Mouse (Mus musculus): ENCODE data around the gene Slc36a2. TPM values are rescaled to one million over a fixed set of nuclear protein-coding genes. Genes with fewer than 3 reads are reported as not detected.

Slc36a2 gene
- polyA plus RNA-seq, 1 experiment from 2014 or later, result 0.10 TPM

- no peaks in the 10 kb centered on the region for H3K27me3 ChIP-seq (ENCODE audit: control insufficient read depth, insufficient read depth, low read length)
- 71% methylated on average over 8 of the region's 8 CpGs for WGBS
These were observed 13.0 kb upstream of the Slc36a2 start for GRCm38 (mm10) chr11:55197740-55198510.

GRCm38 (mm10) chr11:55197086-55197485 is 12.2 kb upstream of the Slc36a2 start:
- WGBS, result 47% methylated on average over 6 of the region's 6 CpGs
- no peaks in the 10 kb centered on the region for H3K4me1 ChIP-seq (replicated peaks; ENCODE audit: control insufficient read depth, insufficient read depth)

More at GRCm38 (mm10) chr11:55197740-55198510, 13.0 kb upstream of the Slc36a2 start:
- DNase-seq (ENCODE audit: low spot score), result no peak
- H3K36me3 ChIP-seq (ENCODE audit: control insufficient read depth, insufficient read depth, low read length), result no peaks in the 10 kb centered on the region
- H3K27ac ChIP-seq (replicated peaks), result no peak overlapping the region
- no peak overlapping the region for H3K4me2 ChIP-seq (replicated peaks; ENCODE audit: low read depth)
- ATAC-seq (ENCODE audit: low FRiP score, low TSS enrichment), result no peak
- H3K4me1 ChIP-seq (replicated peaks; ENCODE audit: control insufficient read depth, insufficient read depth), result no peaks in the 10 kb centered on the region
- no peaks in the 10 kb centered on the region for H3K9me3 ChIP-seq (ENCODE audit: control insufficient read depth, low read length)
- no peak overlapping the region for H3K9ac ChIP-seq (ENCODE audit: low read length)
- no peak overlapping the region for H3K4me3 ChIP-seq (ENCODE audit: low read depth, low read length)
- no peak for TF ChIP-seq EP300 (optimal IDR thresholded peaks at IDR 0.05)
- TF ChIP-seq CTCF (IDR thresholded peaks at IDR 0.05; ENCODE audit: low read depth), result no peak

GRCm38 (mm10) chr11:55190216-55190615 is 5.3 kb upstream of the Slc36a2 start:
- H3K36me3 ChIP-seq (ENCODE audit: control insufficient read depth, insufficient read depth, low read length), result no peaks in the 10 kb centered on the region
- no peaks in the 10 kb centered on the region for H3K27me3 ChIP-seq (ENCODE audit: control insufficient read depth, insufficient read depth, low read length)
- H3K27ac ChIP-seq (replicated peaks), result no peak overlapping the region
- H3K4me1 ChIP-seq (replicated peaks; ENCODE audit: control insufficient read depth, insufficient read depth), result no peaks in the 10 kb centered on the region
- no peak for DNase-seq (ENCODE audit: low spot score)
- TF ChIP-seq EP300 (optimal IDR thresholded peaks at IDR 0.05) (no peak), CTCF (IDR thresholded peaks at IDR 0.05; ENCODE audit: low read depth) (no peak)
- H3K9me3 ChIP-seq (ENCODE audit: control insufficient read depth, low read length), result no peaks in the 10 kb centered on the region
- no peak overlapping the region for H3K4me2 ChIP-seq (replicated peaks; ENCODE audit: low read depth)
- WGBS, result 74% methylated on average over 3 of the region's 3 CpGs
- ATAC-seq (ENCODE audit: low FRiP score, low TSS enrichment), result no peak
- no peak overlapping the region for H3K9ac ChIP-seq (ENCODE audit: low read length)
- no peak overlapping the region for H3K4me3 ChIP-seq (ENCODE audit: low read depth, low read length)

More at GRCm38 (mm10) chr11:55197086-55197485, 12.2 kb upstream of the Slc36a2 start:
- TF ChIP-seq EP300 (optimal IDR thresholded peaks at IDR 0.05), result no peak
- TF ChIP-seq CTCF (IDR thresholded peaks at IDR 0.05; ENCODE audit: low read depth), result no peak
- H3K27me3 ChIP-seq (ENCODE audit: control insufficient read depth, insufficient read depth, low read length), result no peaks in the 10 kb centered on the region
- no peak overlapping the region for H3K9ac ChIP-seq (ENCODE audit: low read length)
- no peak overlapping the region for H3K27ac ChIP-seq (replicated peaks)
- H3K4me2 ChIP-seq (replicated peaks; ENCODE audit: low read depth), result no peak overlapping the region
- no peak for DNase-seq (ENCODE audit: low spot score)
- H3K9me3 ChIP-seq (ENCODE audit: control insufficient read depth, low read length), result no peaks in the 10 kb centered on the region
- no peak overlapping the region for H3K4me3 ChIP-seq (ENCODE audit: low read depth, low read length)
- no peaks in the 10 kb centered on the region for H3K36me3 ChIP-seq (ENCODE audit: control insufficient read depth, insufficient read depth, low read length)
- no peak for ATAC-seq (ENCODE audit: low FRiP score, low TSS enrichment)

- Histone ChIP-seq H3K4me3 (ENCODE audit: low read depth, low read length) (no peak overlapping the region), H3K9ac (ENCODE audit: low read length) (no peak overlapping the region), H3K4me1 (replicated peaks; ENCODE audit: control insufficient read depth, insufficient read depth) (no peaks in the 10 kb centered on the region), H3K9me3 (ENCODE audit: control insufficient read depth, low read length) (no peaks in the 10 kb centered on the region), H3K36me3 (ENCODE audit: control insufficient read depth, insufficient read depth, low read length) (no peaks in the 10 kb centered on the region), H3K4me2 (replicated peaks; ENCODE audit: low read depth) (no peak overlapping the region), H3K27me3 (ENCODE audit: control insufficient read depth, insufficient read depth, low read length) (no peaks in the 10 kb centered on the region), H3K27ac (replicated peaks) (no peak overlapping the region)
- TF ChIP-seq EP300 (optimal IDR thresholded peaks at IDR 0.05) (no peak), CTCF (IDR thresholded peaks at IDR 0.05; ENCODE audit: low read depth) (no peak)
- ATAC-seq (ENCODE audit: low FRiP score, low TSS enrichment) (no peak), DNase-seq (ENCODE audit: low spot score) (no peak)
- 88% methylated on average over 6 of the region's 6 CpGs for WGBS
These were observed 2.9 kb upstream of the Slc36a2 start for GRCm38 (mm10) chr11:55187777-55188176.

- Histone ChIP-seq H3K4me3 (ENCODE audit: low read depth, low read length) (no peak overlapping the region), H3K27me3 (ENCODE audit: control insufficient read depth, insufficient read depth, low read length) (no peaks in the 10 kb centered on the region), H3K27ac (replicated peaks) (no peak overlapping the region), H3K4me2 (replicated peaks; ENCODE audit: low read depth) (no peak overlapping the region), H3K9ac (ENCODE audit: low read length) (no peak overlapping the region), H3K4me1 (replicated peaks; ENCODE audit: control insufficient read depth, insufficient read depth) (no peaks in the 10 kb centered on the region), H3K36me3 (ENCODE audit: control insufficient read depth, insufficient read depth, low read length) (no peaks in the 10 kb centered on the region), H3K9me3 (ENCODE audit: control insufficient read depth, low read length) (no peaks in the 10 kb centered on the region)
- ATAC-seq (ENCODE audit: low FRiP score, low TSS enrichment) (no peak), DNase-seq (ENCODE audit: low spot score) (no peak)
- TF ChIP-seq EP300 (optimal IDR thresholded peaks at IDR 0.05) (no peak), CTCF (IDR thresholded peaks at IDR 0.05; ENCODE audit: low read depth) (no peak)
- WGBS, result 77% methylated on average over 4 of the region's 4 CpGs
These were observed 2.4 kb upstream of the Slc36a2 start for GRCm38 (mm10) chr11:55187292-55187691.

- Histone ChIP-seq H3K4me2 (replicated peaks; ENCODE audit: low read depth) (no peak overlapping the region), H3K4me3 (ENCODE audit: low read depth, low read length) (no peak overlapping the region), H3K9me3 (ENCODE audit: control insufficient read depth, low read length) (no peaks in the 10 kb centered on the region), H3K9ac (ENCODE audit: low read length) (no peak overlapping the region), H3K4me1 (replicated peaks; ENCODE audit: control insufficient read depth, insufficient read depth) (no peaks in the 10 kb centered on the region), H3K36me3 (ENCODE audit: control insufficient read depth, insufficient read depth, low read length) (no peaks in the 10 kb centered on the region), H3K27me3 (ENCODE audit: control insufficient read depth, insufficient read depth, low read length) (no peaks in the 10 kb centered on the region), H3K27ac (replicated peaks) (no peak overlapping the region)
- DNase-seq (ENCODE audit: low spot score), result no peak
- no peak for TF ChIP-seq EP300 (optimal IDR thresholded peaks at IDR 0.05)
- TF ChIP-seq CTCF (IDR thresholded peaks at IDR 0.05; ENCODE audit: low read depth), result no peak
- no peak for ATAC-seq (ENCODE audit: low FRiP score, low TSS enrichment)
- 83% methylated on average over 5 of the region's 5 CpGs for WGBS
These were observed 631 bp downstream of the Slc36a2 start for GRCm38 (mm10) chr11:55184246-55184645.

All from stomach, postnatal 0 days (tissue).